Mouse (Mus musculus): ENCODE measurements around the gene Ranbp2.

DNA sequence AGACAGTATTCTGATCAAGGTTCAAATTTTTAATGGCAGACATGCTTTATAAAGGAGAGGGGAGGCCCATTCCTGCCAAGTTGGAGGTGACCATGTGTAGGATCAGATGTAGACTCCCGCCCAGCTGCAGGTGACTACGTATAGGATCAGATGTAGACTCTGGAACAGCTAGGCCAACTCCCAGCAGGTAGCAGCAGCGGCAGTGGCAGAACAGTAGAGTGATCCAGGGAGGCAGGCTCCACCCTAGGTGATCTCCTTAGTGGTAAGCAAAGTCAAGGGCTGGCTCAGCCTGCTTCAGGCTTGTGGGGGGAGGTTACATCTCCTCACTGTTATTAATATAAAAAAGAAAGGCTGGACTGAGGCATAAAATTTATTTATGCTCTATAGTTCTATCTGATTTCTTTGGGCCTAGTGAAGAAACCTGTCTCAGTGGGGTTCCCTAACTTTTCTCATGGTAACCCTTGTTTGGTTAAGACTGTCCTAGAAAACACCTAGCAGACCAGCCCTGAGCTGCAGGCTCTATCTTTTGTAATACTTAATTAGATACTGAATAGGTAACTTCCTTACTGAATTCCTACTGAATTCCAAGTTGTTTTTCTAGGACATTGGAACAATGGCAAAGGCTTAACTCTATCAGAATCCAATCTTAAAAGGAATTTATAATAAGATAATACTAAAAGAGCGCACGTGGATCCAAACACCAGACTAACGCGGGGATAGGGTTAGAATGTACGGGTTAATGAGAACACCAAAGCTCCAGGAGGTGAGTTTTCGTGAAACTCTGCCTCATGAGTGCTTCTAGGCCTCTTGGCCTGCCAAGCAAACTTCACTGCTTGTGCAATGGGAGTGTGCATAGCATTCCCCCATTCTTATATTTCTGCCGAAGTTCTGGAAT, 84.4 kb downstream of the Ranbp2 start:
- TF ChIP-seq POLR2A (IDR thresholded peaks at IDR 0.05; ENCODE audit: insufficient read depth, low read depth, low read length) (no peak), CTCF (IDR thresholded peaks at IDR 0.05; ENCODE audit: insufficient read depth, low read depth, low read length) (no peak)
